Mouse (Mus musculus) cerebellum, adult (tissue): Measurements from ENCODE around the gene Baiap2.

Experiments used
- ATAC-seq: cut with Nextera tagmentation; 2 replicates; pipeline ENCODE4 v1.9.2; 2017; ENCODE audit warnings: mild to moderate bottlenecking, moderate library complexity, mixed read lengths; ENCODE audit not compliant: insufficient number of reproducible peaks, low FRiP score, low TSS enrichment

Baiap2 gene

GRCm38 (mm10) chr11:119970021-119970851 lies 27.7 kb downstream of the Baiap2 start:
- no peak for ATAC-seq

- ATAC-seq: no peak
These were observed 31.2 kb downstream of the Baiap2 start for GRCm38 (mm10) chr11:119973789-119974188.

GRCm38 (mm10) chr11:119975739-119976501 lies 33.4 kb downstream of the Baiap2 start:
- no peak for ATAC-seq

- no peak for ATAC-seq
These were observed 36.1 kb downstream of the Baiap2 start for GRCm38 (mm10) chr11:119978701-119979100.

GRCm38 (mm10) chr11:119979596-119980385 lies 37.2 kb downstream of the Baiap2 start:
- ATAC-seq: no peak

GRCm38 (mm10) chr11:119981769-119982168 lies 39.2 kb downstream of the Baiap2 start:
- no peak for ATAC-seq

GRCm38 (mm10) chr11:119982236-119982635 lies 39.7 kb downstream of the Baiap2 start:
- no peak for ATAC-seq

GRCm38 (mm10) chr11:119983151-119983550 lies 40.6 kb downstream of the Baiap2 start:
- no peak for ATAC-seq

- no peak for ATAC-seq
These were observed 44.3 kb downstream of the Baiap2 start for GRCm38 (mm10) chr11:119986751-119987425.

GRCm38 (mm10) chr11:119987876-119988275 lies 45.3 kb downstream of the Baiap2 start:
- ATAC-seq: no peak

- no peak for ATAC-seq
These were observed 45.8 kb downstream of the Baiap2 start for GRCm38 (mm10) chr11:119988391-119988790.

- no peak for ATAC-seq
These were observed 46.6 kb downstream of the Baiap2 start for GRCm38 (mm10) chr11:119989115-119989564.

- ATAC-seq: no peak
These were observed 48.2 kb downstream of the Baiap2 start for GRCm38 (mm10) chr11:119990658-119991337.

GRCm38 (mm10) chr11:119991338-119991678 lies 48.7 kb downstream of the Baiap2 start:
- no peak for ATAC-seq

- no peak for ATAC-seq
These were observed 54.8 kb downstream of the Baiap2 start for GRCm38 (mm10) chr11:119997351-119997750.

- no peak for ATAC-seq
These were observed 59.5 kb downstream of the Baiap2 start for GRCm38 (mm10) chr11:120002041-120002440.

- no peak for ATAC-seq
These were observed 60.2 kb downstream of the Baiap2 start for GRCm38 (mm10) chr11:120002634-120003220.

GRCm38 (mm10) chr11:120005434-120006317 lies 63.1 kb downstream of the Baiap2 start:
- ATAC-seq: no peak
